ENCODE assay signal across 9 mouse cellular contexts in the genomic region with DNA sequence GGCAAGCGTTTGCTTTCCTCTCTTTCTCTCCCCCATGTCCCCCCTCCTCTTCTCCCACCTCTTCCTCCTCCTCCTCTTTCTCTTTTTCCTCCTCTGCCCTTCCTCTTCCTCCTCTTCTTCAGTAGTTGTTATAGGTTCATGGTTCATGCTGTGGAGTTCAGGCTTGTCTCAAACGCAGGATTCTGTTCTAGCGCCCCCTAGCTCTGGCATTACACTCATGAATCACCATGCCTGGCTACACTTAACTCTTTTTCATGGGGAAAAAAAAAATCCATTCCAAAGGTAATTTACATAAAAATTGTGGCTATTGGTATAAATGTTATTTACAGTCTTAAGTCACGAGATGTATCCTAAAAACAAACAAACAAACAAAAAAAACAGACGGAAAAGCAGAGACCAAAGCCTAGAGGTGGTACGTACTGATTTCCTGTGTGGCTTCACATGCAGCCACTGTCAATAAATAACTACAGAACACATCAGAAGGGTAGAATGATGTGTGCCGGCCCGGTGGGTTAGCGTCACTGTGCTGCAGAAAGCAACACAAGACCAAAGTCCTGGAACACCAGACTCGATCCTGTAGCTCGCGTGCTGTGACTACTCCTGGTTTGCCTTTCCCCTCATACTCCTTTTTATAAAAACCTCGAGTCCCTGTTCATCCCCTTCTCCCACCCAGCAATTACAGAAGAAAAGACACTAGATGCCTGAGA. TPM values are rescaled to one million over a fixed set of nuclear protein-coding genes. Genes with fewer than 3 reads are reported as not detected.
DNase-seq lines count a peak whose midpoint lies in the region; ATAC-seq and TF ChIP-seq lines count a peak whose summit lies in the region.
"Had no signal": no experiment of that assay in that cellular context is flagged by ENCODE, and none has a peak within 500 bp of the region (broad histone marks: within the 10 kb centered on the region; RNA-seq: fewer than 3 reads in every experiment).

No protein-coding gene starts in this region.

- intact Hi-C loops in gastrocnemius, adult 2 months (cut with DNase I), result loop anchor here (10.0 kb wide), 1 partner anchor 268 kb away; a partner anchor contains a TSS
- intact Hi-C loops in gastrocnemius, postnatal 36 days (cut with DNase I), result no loop called here

- H3K36me3 ChIP-seq in neural tube, embryonic 11.5 days (ENCODE audit: control insufficient read depth, insufficient read depth, low read length), result no peaks in the 10 kb centered on the region
- no peaks in the 10 kb centered on the region for H3K36me3 ChIP-seq in neural tube, embryonic 15.5 days
- no peaks in the 10 kb centered on the region for H3K36me3 ChIP-seq in hindbrain, postnatal 0 days (ENCODE audit: insufficient read depth, low read length)
- H3K36me3 ChIP-seq: midbrain, embryonic 12.5 days had no signal

- peaks cover 12% of the 10 kb centered on the region for H3K4me1 ChIP-seq in neural tube, embryonic 11.5 days (ENCODE audit: control insufficient read depth, insufficient read depth, low read length)
- H3K4me1 ChIP-seq in neural tube, embryonic 15.5 days, result peaks cover 47% of the 10 kb centered on the region
- peaks cover 5% of the 10 kb centered on the region; the same call in 1 of the 2 replicates for H3K4me1 ChIP-seq in hindbrain, postnatal 0 days (ENCODE audit: insufficient read depth, low read length)

- H3K9ac ChIP-seq in neural tube, embryonic 11.5 days (ENCODE audit: low read length), result no peak overlapping the region
- H3K9ac ChIP-seq in neural tube, embryonic 15.5 days (replicated peaks), result no peak overlapping the region
- H3K9ac ChIP-seq in hindbrain, postnatal 0 days (replicated peaks; ENCODE audit: low read length), result no peak overlapping the region
- H3K9ac ChIP-seq: midbrain, embryonic 12.5 days had no signal

- no peak overlapping the region for H3K27ac ChIP-seq in gastrocnemius, adult 2 months
- no peak overlapping the region for H3K27ac ChIP-seq in neural tube, embryonic 11.5 days (ENCODE audit: low read depth, low read length)
- no peak overlapping the region for H3K27ac ChIP-seq in neural tube, embryonic 15.5 days (replicated peaks)
- H3K27ac ChIP-seq in hindbrain, postnatal 0 days, result no peak overlapping the region
- H3K27ac ChIP-seq: midbrain, embryonic 12.5 days had no signal

- DNase-seq in gastrocnemius, adult 2 months, result peak; percentile 40
- no peak for DNase-seq in gastrocnemius, postnatal 36 days
- peak; percentile 54 for DNase-seq in neural tube, embryonic 11.5 days (ENCODE audit: low spot score)
- DNase-seq in adrenal gland, adult 2 months, result peak; percentile 69
- peak; percentile 77 for DNase-seq in hindbrain, postnatal 0 days (ENCODE audit: low spot score)
- DNase-seq in mesoderm, embryonic 11.5 days (ENCODE audit: low read depth, low spot score), result peak; percentile 47
- DNase-seq in yolk sac, embryonic 10.5 days (ENCODE audit: low spot score), result no peak

- WGBS in neural tube, embryonic 11.5 days, result 56% methylated on average over 13 of the region's 13 CpGs
- WGBS in neural tube, embryonic 15.5 days, result 52% methylated on average over 13 of the region's 13 CpGs
- WGBS in hindbrain, postnatal 0 days, result 53% methylated on average over 13 of the region's 13 CpGs

- no peak overlapping the region for H3K4me2 ChIP-seq in neural tube, embryonic 11.5 days (ENCODE audit: low read depth)
- no peak overlapping the region for H3K4me2 ChIP-seq in neural tube, embryonic 15.5 days
- H3K4me2 ChIP-seq in hindbrain, postnatal 0 days (ENCODE audit: low read depth, low read length), result no peak overlapping the region
- H3K4me2 ChIP-seq: midbrain, embryonic 12.5 days had no signal

- no peaks in the 10 kb centered on the region for H3K9me3 ChIP-seq in neural tube, embryonic 11.5 days (ENCODE audit: control insufficient read depth, low read length)
- no peaks in the 10 kb centered on the region for H3K9me3 ChIP-seq in neural tube, embryonic 15.5 days (replicated peaks)
- H3K9me3 ChIP-seq in hindbrain, postnatal 0 days (ENCODE audit: low read length), result no peaks in the 10 kb centered on the region
- H3K9me3 ChIP-seq: midbrain, embryonic 12.5 days had no signal

- peak; percentile 69 for TF ChIP-seq CTCF in gastrocnemius, adult 2 months (IDR thresholded peaks at IDR 0.05)
- peak; percentile 73 for TF ChIP-seq CTCF in hindbrain, postnatal 0 days (IDR thresholded peaks at IDR 0.05; ENCODE audit: low read depth)

- no peaks in the 10 kb centered on the region for H3K27me3 ChIP-seq in neural tube, embryonic 11.5 days (ENCODE audit: control insufficient read depth, insufficient read depth, low read length)
- H3K27me3 ChIP-seq in neural tube, embryonic 15.5 days (replicated peaks), result no peaks in the 10 kb centered on the region
- no peaks in the 10 kb centered on the region for H3K27me3 ChIP-seq in hindbrain, postnatal 0 days (ENCODE audit: insufficient read depth, low read length)

- no peak overlapping the region for H3K4me3 ChIP-seq in gastrocnemius, adult 2 months
- no peak overlapping the region for H3K4me3 ChIP-seq in neural tube, embryonic 11.5 days (ENCODE audit: low read depth, low read length)
- H3K4me3 ChIP-seq in neural tube, embryonic 15.5 days (replicated peaks), result no peak overlapping the region
- no peak overlapping the region for H3K4me3 ChIP-seq in hindbrain, postnatal 0 days (ENCODE audit: low read length)
- H3K4me3 ChIP-seq: midbrain, embryonic 12.5 days had no signal

- ATAC-seq in neural tube, embryonic 11.5 days (ENCODE audit: insufficient read depth, low FRiP score, low TSS enrichment), result no peak
- ATAC-seq in neural tube, embryonic 15.5 days (ENCODE audit: low FRiP score), result no peak
- no peak for ATAC-seq in hindbrain, postnatal 0 days

RNA-seq across cellular contexts. Expression of a gene that starts 3.4 kb away (rescaled TPM):
- 10 to 100 TPM; 15.0 to 15.3 TPM for total RNA-seq in gastrocnemius, adult 2 months (2021)
- 10 to 100 TPM in 1 of 2 experiments, 1 to 10 TPM in 1; 10.0 to 13.8 TPM for total RNA-seq in gastrocnemius, postnatal 36 days (2021)
- polyA plus RNA-seq in neural tube, embryonic 11.5 days (2014; fragmentation: Nextera tagmentation; extraction: Ambion mirVana), result 16.6 and 21.6 TPM in 2 replicates
- 34.0 and 42.0 TPM in 2 replicates for polyA plus RNA-seq in neural tube, embryonic 15.5 days (2015; fragmentation: Nextera tagmentation; extraction: Ambion mirVana)
- total RNA-seq in adrenal gland, adult 2 months (2021), result 10 to 100 TPM; 47.7 to 51.1 TPM
- 40.0 and 49.3 TPM in 2 replicates for polyA plus RNA-seq in adrenal gland, adult 2 months (2012; rRNA removed)
- total RNA-seq in hindbrain, postnatal 0 days (2014; rRNA removed), result 17.5 and 44.2 TPM in 2 replicates
- 48.5 and 51.6 TPM in 2 replicates for polyA plus RNA-seq in hindbrain, postnatal 0 days (2015; fragmentation: Nextera tagmentation; extraction: Ambion mirVana)

Comparison
In these comparisons a context has a peak if more than half of its experiments do, and no peak if none do; other contexts are left out.
1. DNase-seq: peak in gastrocnemius, adult 2 months (single experiment), neural tube, embryonic 11.5 days (single experiment), adrenal gland, adult 2 months (single experiment), hindbrain, postnatal 0 days (single experiment) and mesoderm, embryonic 11.5 days (single experiment); none in gastrocnemius, postnatal 36 days (0 of 2) and yolk sac, embryonic 10.5 days (single experiment).